Mouse (Mus musculus) ovary, postnatal 10 days (tissue): ENCODE data around the gene Drap1.
"Not testable (repeated sequence)": the region's sequence is repeated elsewhere in the genome, so short reads cannot be mapped to it uniquely, and the experiment has no call there.

ENCODE experiments used
- DNase-seq: peaks from one replicate; pipeline ENCODE4 v3.0.0; 2022; ENCODE audit warnings: low spot score

Drap1 gene

DNA sequence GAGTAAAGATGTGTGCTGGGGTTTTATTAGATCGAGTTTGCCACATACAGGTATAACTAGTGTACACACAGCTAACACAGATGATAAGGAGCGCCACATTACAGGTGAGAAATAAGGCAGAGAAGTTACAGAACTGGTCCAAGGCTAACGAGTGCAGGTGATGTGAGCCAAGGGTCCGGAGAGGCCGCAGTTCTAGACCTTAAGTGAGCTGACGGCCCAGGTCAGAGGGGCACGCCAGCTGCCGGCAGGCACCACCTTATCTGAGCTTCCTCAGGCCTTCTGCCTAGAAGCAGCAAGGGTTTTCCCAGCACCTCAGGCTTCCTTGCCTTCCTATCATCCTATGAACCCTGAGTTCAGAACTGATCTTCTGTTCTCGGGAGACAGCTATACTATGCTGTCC is 5.1 kb downstream of the Drap1 start:
- DNase-seq, result no peak

DNA sequence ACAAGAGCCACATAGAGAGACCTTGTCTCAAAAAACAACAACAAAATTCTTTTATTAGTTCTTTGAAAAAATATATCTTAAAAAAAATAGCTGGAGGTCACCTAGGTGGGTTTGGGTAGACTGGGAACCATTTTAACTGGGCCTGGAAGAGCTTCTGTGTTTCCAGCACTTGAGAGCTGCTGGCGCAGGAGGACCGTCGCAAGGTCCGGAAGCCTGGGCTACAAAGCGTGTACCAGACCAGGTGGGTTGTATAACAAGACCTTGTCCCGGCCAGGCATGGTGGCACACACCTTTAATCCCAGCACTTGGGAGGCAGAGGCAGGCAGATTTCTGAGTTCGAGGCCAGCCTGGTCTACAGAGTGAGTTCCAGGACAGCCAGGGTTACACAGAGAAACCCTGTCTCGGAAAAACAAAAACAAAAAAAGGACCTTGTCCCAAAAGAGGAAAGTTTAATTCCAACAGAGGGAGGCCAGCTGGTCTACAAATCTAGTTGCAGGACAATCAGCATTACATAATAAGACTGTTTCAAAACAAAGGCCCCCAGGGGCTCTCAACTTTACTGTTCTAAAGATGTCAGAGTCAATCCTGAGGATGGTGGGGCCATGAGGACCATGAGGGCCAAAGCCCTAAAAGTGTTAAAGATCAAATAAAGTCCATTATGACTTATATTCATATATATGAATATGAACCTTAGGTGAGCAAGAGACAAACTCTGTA is 5.9 kb downstream of the Drap1 start:
- no peak for DNase-seq

DNA sequence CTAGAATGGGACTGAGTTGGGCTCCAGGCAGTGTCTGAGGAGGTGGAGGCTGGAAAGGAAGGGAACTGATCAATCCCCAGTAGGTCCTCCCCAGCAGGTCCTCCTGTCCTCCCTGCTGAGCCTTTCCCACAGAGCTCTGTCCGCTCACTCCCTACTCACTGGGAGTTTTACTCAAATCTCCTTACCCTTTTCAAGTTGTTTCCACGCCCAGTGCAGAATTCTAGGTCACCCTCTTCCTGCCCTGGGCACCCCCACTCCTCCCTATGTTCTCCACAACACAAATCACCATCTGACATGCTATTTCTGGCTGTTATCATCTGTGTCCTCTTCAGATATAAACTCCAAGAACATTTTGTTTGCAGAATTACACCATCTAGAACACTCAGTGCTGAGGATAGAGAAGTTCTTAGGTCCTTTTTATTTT is 10.2 kb downstream of the Drap1 start:
- no peak for DNase-seq

DNA sequence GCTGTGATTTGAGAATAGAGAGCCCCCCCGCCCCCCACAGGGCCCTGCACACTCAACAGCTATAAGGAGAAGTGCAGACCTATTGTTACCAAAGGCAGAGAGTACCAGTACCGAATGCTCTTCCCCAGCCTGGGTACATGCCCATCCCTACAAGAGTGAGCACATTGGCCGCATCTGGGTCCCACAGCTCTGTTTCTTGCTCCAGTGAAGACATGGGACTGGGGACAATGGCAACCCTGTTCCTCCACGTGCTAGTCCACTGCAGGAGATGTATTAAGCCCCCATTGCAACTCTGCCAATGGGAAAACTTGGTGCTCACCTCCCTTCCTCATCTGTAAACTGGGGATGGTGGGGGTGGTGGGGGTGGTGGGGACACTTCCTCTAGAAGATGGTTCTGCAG is 10.9 kb downstream of the Drap1 start:
- DNase-seq, result no peak

DNA sequence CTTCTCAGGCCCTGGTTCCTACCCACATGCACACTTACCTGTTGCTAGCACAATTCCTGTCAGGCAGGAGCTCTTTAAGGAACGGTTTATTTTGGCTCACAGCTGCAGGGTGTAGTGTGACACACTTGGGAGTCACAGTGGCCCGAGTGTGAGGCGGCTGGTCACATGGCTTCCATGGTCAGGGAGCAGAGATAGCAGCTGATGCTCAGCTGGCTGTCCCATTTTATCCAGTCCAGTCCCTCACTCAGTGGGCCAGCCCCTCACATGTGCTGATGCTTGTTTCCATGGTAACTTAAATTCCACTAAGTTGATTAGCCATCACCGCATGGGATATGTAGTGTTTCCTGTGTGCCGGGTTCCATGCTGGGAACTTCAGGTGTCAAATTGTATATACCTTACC is 12.8 kb downstream of the Drap1 start:
- no peak for DNase-seq

- DNase-seq, result no peak
Measured at GRCm38 (mm10) chr19:5410641-5411040, 14.1 kb downstream of the Drap1 start.

- no peak for DNase-seq
Measured at GRCm38 (mm10) chr19:5409068-5409467, 15.7 kb downstream of the Drap1 start.

GRCm38 (mm10) chr19:5408057-5409001 is 16.4 kb downstream of the Drap1 start:
- DNase-seq, result no peak

- no peak for DNase-seq
Measured at GRCm38 (mm10) chr19:5407133-5407532, 17.6 kb downstream of the Drap1 start.

DNA sequence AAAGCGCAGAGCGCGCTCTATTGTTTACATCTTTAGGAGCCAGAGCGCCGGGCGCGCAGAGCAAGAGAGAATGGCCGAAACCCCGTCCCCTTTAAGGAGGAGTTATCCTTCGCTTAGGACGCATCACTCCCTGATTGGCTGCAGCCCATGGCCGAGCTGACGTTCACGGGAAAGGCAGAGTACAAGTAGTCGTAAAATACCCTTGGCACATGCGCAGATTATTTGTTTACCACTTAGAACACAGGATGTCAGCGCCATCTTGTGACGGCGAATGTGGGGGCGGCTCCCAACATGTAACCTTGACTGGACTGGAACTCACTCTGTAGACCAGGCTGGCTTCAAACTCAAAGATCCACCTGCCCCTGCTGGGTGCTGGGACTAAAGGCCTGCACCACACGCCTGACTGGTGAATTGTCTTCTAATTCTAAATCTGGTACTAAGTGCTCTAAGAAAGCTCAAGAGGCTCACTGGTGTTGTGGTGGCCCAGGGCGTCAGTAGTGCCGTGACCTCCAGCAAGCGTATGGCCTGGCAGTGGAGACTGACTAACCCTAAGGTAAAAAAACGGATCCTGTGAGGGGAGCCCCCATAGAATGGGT is 18.1 kb downstream of the Drap1 start:
- not testable (repeated sequence) for DNase-seq

GRCm38 (mm10) chr19:5405924-5406323 is 18.9 kb downstream of the Drap1 start:
- no peak for DNase-seq

- DNase-seq, result no peak
Measured at GRCm38 (mm10) chr19:5402293-5402692, 22.5 kb downstream of the Drap1 start, which contains the start of gene Tsga10ip. TSS of gene Tsga10ip (minus strand) at chr19:5402526.

GRCm38 (mm10) chr19:5401073-5401472 is 23.7 kb downstream of the Drap1 start:
- DNase-seq, result not testable (repeated sequence)

GRCm38 (mm10) chr19:5395371-5395770 is 29.4 kb downstream of the Drap1 start:
- DNase-seq, result no peak

DNA sequence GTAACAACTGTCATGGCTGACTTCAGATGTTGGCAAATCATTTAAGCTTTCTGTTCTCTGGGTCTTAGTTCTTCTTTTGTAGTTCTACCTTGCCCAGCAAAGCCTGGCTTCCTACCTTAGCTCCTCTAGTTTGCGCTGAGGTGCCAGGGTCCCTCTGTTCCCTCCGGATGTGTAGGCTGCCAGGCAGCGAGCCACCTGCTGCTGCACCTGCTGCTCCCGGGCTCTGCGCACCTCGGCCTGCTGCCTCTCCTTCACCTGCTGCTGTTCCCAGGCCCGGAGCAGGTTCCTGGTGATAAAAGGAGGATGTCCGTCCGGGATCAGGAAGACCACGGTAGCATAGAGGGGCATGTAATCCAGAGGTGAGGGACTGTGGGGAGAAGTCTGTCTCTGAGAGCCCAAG is 30.6 kb downstream of the Drap1 start:
- no peak for DNase-seq

GRCm38 (mm10) chr19:5392892-5393291 is 31.9 kb downstream of the Drap1 start:
- DNase-seq, result peak; percentile 66

DNA sequence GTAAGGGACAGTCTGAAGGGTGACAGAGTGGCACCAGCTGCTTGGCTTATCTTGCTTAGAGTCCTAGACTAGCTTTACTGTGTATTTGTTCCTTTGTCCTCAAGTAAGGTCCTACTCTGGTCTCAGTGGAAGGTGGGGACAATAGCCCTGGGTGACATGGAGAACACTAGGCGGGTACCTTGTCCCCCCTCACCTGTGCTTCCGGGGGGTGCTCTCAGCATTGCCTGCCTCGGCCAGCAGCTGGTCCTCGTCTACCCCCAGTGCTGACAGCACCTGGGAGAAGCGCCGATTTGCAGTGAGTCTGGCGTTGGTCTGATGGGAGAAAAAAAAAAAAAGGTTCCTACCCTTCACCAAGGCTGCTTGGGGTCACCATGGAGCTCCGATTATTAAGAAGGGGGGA is 34.4 kb downstream of the Drap1 start:
- no peak for DNase-seq

DNA sequence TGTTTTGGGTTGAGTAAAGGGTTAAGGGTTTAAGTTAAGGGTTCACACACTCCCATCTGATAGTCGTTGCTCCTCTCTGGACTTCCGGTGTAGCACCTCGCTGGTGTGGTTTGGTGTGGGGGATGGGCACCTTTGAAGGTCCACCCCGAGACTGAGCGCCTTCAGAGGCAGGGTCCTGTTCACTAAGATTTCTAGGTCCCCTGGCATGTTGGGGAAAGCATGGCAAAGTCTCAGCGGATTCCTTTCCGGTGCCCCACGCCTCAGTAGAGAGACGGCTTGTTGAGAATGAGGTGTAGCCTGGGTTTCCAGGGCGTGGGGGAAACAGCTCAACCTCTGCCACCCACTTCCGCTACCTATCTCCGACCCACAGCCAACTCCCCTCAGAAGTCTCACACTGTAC is 35.1 kb downstream of the Drap1 start:
- DNase-seq, result no peak

- peak; percentile 77 for DNase-seq
Measured at GRCm38 (mm10) chr19:5388588-5389242, 36.1 kb downstream of the Drap1 start, which contains the start of gene Sart1. TSS of gene Sart1 (minus strand) at chr19:5388703.

GRCm38 (mm10) chr19:5388011-5388441 is 36.8 kb downstream of the Drap1 start:
- no peak for DNase-seq

DNA sequence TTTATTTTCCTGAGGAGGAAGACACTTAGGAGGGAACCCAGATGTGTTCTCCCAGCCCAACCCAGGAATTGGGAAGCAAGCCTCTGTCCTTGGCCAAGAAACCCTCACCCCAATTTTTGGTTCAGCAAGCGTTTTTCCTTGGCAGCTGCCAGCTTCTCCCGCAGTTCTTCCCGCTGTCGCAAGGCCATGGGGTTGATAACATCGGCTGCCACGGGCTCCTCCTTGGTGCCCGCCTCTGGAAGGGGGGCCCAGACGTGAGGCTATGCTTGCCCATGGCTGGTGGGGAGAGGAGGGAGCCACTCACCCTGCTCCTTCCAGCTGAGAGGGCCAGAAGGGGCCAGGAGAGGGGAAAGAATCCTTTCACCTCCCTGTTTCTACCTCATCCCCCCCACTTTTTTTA is 40.1 kb downstream of the Drap1 start:
- no peak for DNase-seq

- DNase-seq, result no peak
Measured at GRCm38 (mm10) chr19:5383326-5383725, 41.5 kb downstream of the Drap1 start.
